Mouse (Mus musculus) small intestine, adult 2 months (tissue): ENCODE data around the gene Nckap5l. TPM values are rescaled to one million over a fixed set of nuclear protein-coding genes. Genes with fewer than 3 reads are reported as not detected.

Experiments used
- H3K27ac ChIP-seq: fragments of 200-500 bp; 2 replicates; pipeline ENCODE4 v1.5.1; 2012; ENCODE audit warnings: low read depth, low read length, control low read depth, inconsistent platforms; ENCODE audit not compliant: insufficient read depth
- H3K27me3 ChIP-seq: fragments of 200-500 bp; 2 replicates; pipeline ENCODE4 v1.6.1; 2012; ENCODE audit warnings: mild to moderate bottlenecking, moderate library complexity, low read length, inconsistent platforms; ENCODE audit not compliant: control insufficient read depth, insufficient read depth
- H3K36me3 ChIP-seq: fragments of 200-500 bp; 2 replicates; pipeline ENCODE4 v1.6.1; 2012; ENCODE audit warnings: mild to moderate bottlenecking, low read length, control low read depth, inconsistent platforms; ENCODE audit not compliant: control insufficient read depth, insufficient read depth
- H3K4me1 ChIP-seq: fragments of 200-500 bp; 2 replicates; pipeline ENCODE4 v1.6.1; 2012; ENCODE audit warnings: low read length, inconsistent platforms, mixed read lengths; ENCODE audit not compliant: control insufficient read depth, insufficient read depth, insufficient read length
- H3K4me3 ChIP-seq: fragments of 200-500 bp; 2 replicates; pipeline ENCODE4 v1.5.1; 2012; ENCODE audit warnings: low read depth, mild to moderate bottlenecking, control low read depth, inconsistent platforms, low read length, moderate library complexity
- CTCF ChIP-seq: fragments of 200-500 bp; IDR thresholded peaks from 2 replicates; pipeline ENCODE4 v1.5.1; 2012; ENCODE audit warnings: low read depth, mild to moderate bottlenecking, control low read depth, inconsistent platforms, low read length, moderate library complexity, mixed read lengths; ENCODE audit not compliant: insufficient replicate concordance, insufficient read length; ENCODE audit errors: extremely low read depth
- POLR2A ChIP-seq: fragments of 200-500 bp; IDR thresholded peaks from 2 replicates; pipeline ENCODE4 v1.6.1; 2012; ENCODE audit warnings: low read depth, mild to moderate bottlenecking, control low read depth, inconsistent platforms, low read length, moderate library complexity
- WGBS: fragments of 180-500 bp; shearing (Covaris S2); methylation state at CpG from one replicate; pipeline ENCODE4 v1.1.7; 2018; 5-methylcytosine and 5-hydroxymethylcytosine counted together
- polyA plus RNA-seq: library from polyadenylated mRNA; depleted of rRNA; stranded (reverse); fragments of >200 nt; gene quantifications from 2 replicates; pipeline ENCODE4 v1.2.3, GENCODE M21; 2012

The Nckap5l gene
- polyA plus RNA-seq, 1 experiment: 3.1 TPM

- peaks cover 4% of the 10 kb centered on the region for H3K4me1 ChIP-seq
- H3K4me3 ChIP-seq: no peak overlapping the region
- H3K36me3 ChIP-seq: no peaks in the 10 kb centered on the region
- no peak overlapping the region for H3K27ac ChIP-seq
- H3K27me3 ChIP-seq: no peaks in the 10 kb centered on the region
- TF ChIP-seq POLR2A (no peak), CTCF (no peak)
- 34% methylated on average over 17 of the region's 17 CpGs for WGBS
These were observed 39.8 kb downstream of the Nckap5l start for GRCm38 (mm10) chr15:99417692-99418271.

- Histone ChIP-seq H3K4me1 (peaks cover 4% of the 10 kb centered on the region), H3K36me3 (no peaks in the 10 kb centered on the region), H3K4me3 (no peak overlapping the region), H3K27ac (no peak overlapping the region), H3K27me3 (no peaks in the 10 kb centered on the region)
- 34% methylated on average over 4 of the region's 4 CpGs for WGBS
- TF ChIP-seq POLR2A (no peak), CTCF (no peak)
These were observed 40.6 kb downstream of the Nckap5l start for GRCm38 (mm10) chr15:99416957-99417356.

- Histone ChIP-seq H3K27me3 (no peaks in the 10 kb centered on the region), H3K27ac (no peak overlapping the region)
- 13% methylated on average over 13 of the region's 13 CpGs for WGBS
These were observed 41.1 kb downstream of the Nckap5l start for GRCm38 (mm10) chr15:99416348-99416882.

GRCm38 (mm10) chr15:99415793-99416192 is 41.8 kb downstream of the Nckap5l start:
- Histone ChIP-seq H3K27me3 (no peaks in the 10 kb centered on the region), H3K36me3 (no peaks in the 10 kb centered on the region), H3K4me3 (no peak overlapping the region), H3K4me1 (peaks cover 2% of the 10 kb centered on the region), H3K27ac (no peak overlapping the region)
- no peak for TF ChIP-seq POLR2A
- no peak for TF ChIP-seq CTCF
- 6% methylated on average over 2 of the region's 2 CpGs for WGBS

More at GRCm38 (mm10) chr15:99416348-99416882, 41.1 kb downstream of the Nckap5l start:
- TF ChIP-seq CTCF (peak; percentile 100), POLR2A (no peak)
- Histone ChIP-seq H3K36me3 (no peaks in the 10 kb centered on the region), H3K4me1 (peaks cover 4% of the 10 kb centered on the region), H3K4me3 (no peak overlapping the region)

GRCm38 (mm10) chr15:99411747-99412146 is 45.8 kb downstream of the Nckap5l start:
- H3K27me3 ChIP-seq: no peaks in the 10 kb centered on the region
- no peaks in the 10 kb centered on the region for H3K4me1 ChIP-seq
- TF ChIP-seq CTCF (peak; percentile 19; the same call in 1 of the 2 replicates), POLR2A (no peak)
- no peak overlapping the region for H3K4me3 ChIP-seq
- WGBS: 52% methylated on average over 14 of the region's 14 CpGs
- H3K36me3 ChIP-seq: peaks cover 35% of the 10 kb centered on the region
- no peak overlapping the region for H3K27ac ChIP-seq

- peaks cover 64% of the 10 kb centered on the region for H3K36me3 ChIP-seq
- 83% methylated on average over 9 of the region's 9 CpGs for WGBS
- no peak for TF ChIP-seq CTCF
- no peak for TF ChIP-seq POLR2A
These were observed 48.7 kb downstream of the Nckap5l start for GRCm38 (mm10) chr15:99408845-99409244.

GRCm38 (mm10) chr15:99406986-99407570 is 50.5 kb downstream of the Nckap5l start:
- Histone ChIP-seq H3K4me3 (no peak overlapping the region), H3K27ac (no peak overlapping the region), H3K36me3 (peaks cover 78% of the 10 kb centered on the region), H3K4me1 (peaks cover 15% of the 10 kb centered on the region), H3K27me3 (no peaks in the 10 kb centered on the region)
- WGBS: 89% methylated on average over 15 of the region's 15 CpGs
- TF ChIP-seq CTCF: 0 out of 2 replicates have a peak, but pooled peaks have one; percentile 4
- no peak for TF ChIP-seq POLR2A

More at GRCm38 (mm10) chr15:99408845-99409244, 48.7 kb downstream of the Nckap5l start:
- H3K4me3 ChIP-seq: no peak overlapping the region
- H3K27ac ChIP-seq: no peak overlapping the region
- H3K4me1 ChIP-seq: peaks cover 5% of the 10 kb centered on the region; the same call in 1 of the 2 replicates
- H3K27me3 ChIP-seq: no peaks in the 10 kb centered on the region
